Mouse (Mus musculus) forebrain, postnatal 0 days (tissue): ENCODE measurements around the gene Tph1. TPM values are rescaled to one million over a fixed set of nuclear protein-coding genes. Genes with fewer than 3 reads are reported as not detected.
"Not testable (repeated sequence)": the region's sequence is repeated elsewhere in the genome, so short reads cannot be mapped to it uniquely, and the experiment has no call there.

Source experiments
- ATAC-seq: fragments of 200-750 bp; cut with Nextera tagmentation; 2 replicates; pipeline ENCODE4 v1.8.0; 2017; ENCODE audit warnings: mild to moderate bottlenecking, moderate library complexity
- DNase-seq: peaks from one replicate; pipeline ENCODE4 v3.0.0-alpha.2; 2015
- H3K27ac ChIP-seq: fragments of 300-500 bp; sonication (generic); 2 replicates; pipeline ENCODE4 v1.5.1; 2014; ENCODE audit warnings: low read depth, mild to moderate bottlenecking, antibody characterized with exemption, low read length, moderate library complexity, mixed read lengths
- H3K27me3 ChIP-seq: fragments of 300-500 bp; sonication (generic); 2 replicates; pipeline ENCODE4 v1.6.1; 2014; ENCODE audit warnings: mild to moderate bottlenecking, low read length, mixed read lengths; ENCODE audit not compliant: insufficient read depth
- H3K36me3 ChIP-seq: fragments of 300-500 bp; sonication (generic); 2 replicates; pipeline ENCODE4 v1.6.1; 2014; ENCODE audit warnings: mild to moderate bottlenecking, moderate library complexity; ENCODE audit not compliant: insufficient read depth
- H3K4me1 ChIP-seq: fragments of 300-500 bp; sonication (generic); 2 replicates; pipeline ENCODE4 v1.6.1; 2014; ENCODE audit warnings: antibody characterized with exemption; ENCODE audit not compliant: insufficient read depth
- H3K4me2 ChIP-seq: fragments of 300-500 bp; sonication (generic); 2 replicates; pipeline ENCODE4 v1.6.1; 2014; ENCODE audit warnings: low read depth, mild to moderate bottlenecking, moderate library complexity
- H3K4me3 ChIP-seq: fragments of 300-500 bp; sonication (generic); 2 replicates; pipeline ENCODE4 v1.5.1; 2014; ENCODE audit warnings: low read depth, low read length, mixed read lengths
- H3K9ac ChIP-seq: fragments of 300-500 bp; sonication (generic); 2 replicates; pipeline ENCODE4 v1.6.1; 2014; ENCODE audit warnings: mild to moderate bottlenecking
- H3K9me3 ChIP-seq: fragments of 300-500 bp; sonication (generic); 2 replicates; pipeline ENCODE4 v1.6.1; 2016; ENCODE audit warnings: low read length
- CTCF ChIP-seq: sonication (generic); IDR thresholded peaks from 2 replicates; pipeline ENCODE4 v1.5.1; 2016; ENCODE audit warnings: antibody characterized with exemption, control low read depth, low read depth
- WGBS: fragments of 180-500 bp; shearing (Covaris S2); extraction: QIAGEN DNeasy Blood & Tissue Kit; methylation state at CpG from one replicate; pipeline ENCODE4 v1.1.7; 2014; 5-methylcytosine and 5-hydroxymethylcytosine counted together
- polyA plus RNA-seq: library from polyadenylated mRNA; unstranded; fragments of >200 nt; fragmentation: Nextera tagmentation; extraction: Ambion mirVana; gene quantifications from 2 replicates; pipeline ENCODE4 v1.2.1, GENCODE M21; 2015
- total RNA-seq: library from RNA; depleted of rRNA; stranded (reverse); fragments of >200 nt; gene quantifications from 2 replicates; pipeline ENCODE4 v1.2.3, GENCODE M21; 2014

Gene Tph1
- total and polyA plus RNA-seq, 2 experiments from 2014 or later, result 0.99 to 1.3 TPM

GRCm38 (mm10) chr7:46712250-46712649, 39.9 kb upstream of the Tph1 start:
- H3K4me1 ChIP-seq, result peaks cover 7% of the 10 kb centered on the region
- H3K4me3 ChIP-seq, result no peak overlapping the region
- H3K27me3 ChIP-seq, result no peaks in the 10 kb centered on the region
- H3K9me3 ChIP-seq, result no peaks in the 10 kb centered on the region
- no peak overlapping the region for H3K4me2 ChIP-seq
- H3K9ac ChIP-seq, result no peak overlapping the region
- H3K36me3 ChIP-seq, result peaks cover 8% of the 10 kb centered on the region
- ATAC-seq (no peak), DNase-seq (no peak)
- TF ChIP-seq CTCF, result no peak
- whole genome bisulfite sequencing, result 79% methylated on average over 6 of the region's 6 CpGs
- H3K27ac ChIP-seq, result no peak overlapping the region

DNA sequence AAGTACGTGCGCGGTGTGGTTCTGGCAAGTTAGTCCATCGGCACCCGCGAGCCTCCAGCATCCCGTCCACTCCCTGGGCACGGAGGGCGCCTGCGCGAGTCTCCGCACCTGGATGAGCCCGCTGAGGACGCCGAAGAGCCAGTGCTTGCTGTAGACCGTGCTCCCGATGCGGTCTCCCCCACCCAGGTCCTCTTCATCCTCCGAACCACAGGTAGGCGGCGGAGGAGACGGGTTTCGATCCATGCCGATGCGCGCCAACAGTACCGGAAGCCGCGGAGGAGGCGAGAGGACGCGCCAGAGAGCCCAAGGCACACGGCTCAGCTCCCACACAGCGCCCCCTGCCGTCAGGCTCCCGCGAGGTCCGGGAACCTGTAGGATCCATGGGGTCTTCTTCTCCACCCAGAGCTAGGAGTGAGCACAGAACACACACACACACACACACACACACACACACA, 38.1 kb upstream of the Tph1 start, which contains the start of gene Saal1:
Saal1 (minus strand) TSS at position 291 of the 455 bp plus-strand sequence.
- ATAC-seq (peak; percentile 98), DNase-seq (peak; percentile 95)
- peaks cover 7% of the 10 kb centered on the region for H3K4me1 ChIP-seq
- peaks cover 18% of the 10 kb centered on the region for H3K36me3 ChIP-seq
- H3K9ac ChIP-seq, result peak within 1 kb of the TSS; percentile 91
- H3K9me3 ChIP-seq, result no peaks in the 10 kb centered on the region
- no peaks in the 10 kb centered on the region for H3K27me3 ChIP-seq
- peak within 1 kb of the TSS; percentile 88 for H3K27ac ChIP-seq
- peak within 1 kb of the TSS; percentile 47 for H3K4me2 ChIP-seq
- WGBS, result 2% methylated on average over 38 of the region's 38 CpGs
- H3K4me3 ChIP-seq, result peak within 1 kb of the TSS; percentile 80
- TF ChIP-seq CTCF, result peak; percentile 98

- 83% methylated on average over 6 of the region's 6 CpGs for WGBS
- Histone ChIP-seq H3K9me3 (no peaks in the 10 kb centered on the region), H3K4me3 (no peak overlapping the region), H3K27ac (no peak overlapping the region), H3K4me1 (no peaks in the 10 kb centered on the region), H3K9ac (no peak overlapping the region), H3K36me3 (peaks cover 83% of the 10 kb centered on the region), H3K4me2 (no peak overlapping the region), H3K27me3 (no peaks in the 10 kb centered on the region)
- DNase-seq, result no peak
- TF ChIP-seq CTCF, result no peak
- ATAC-seq, result no peak
Measured at GRCm38 (mm10) chr7:46700521-46701025, 28.2 kb upstream of the Tph1 start.

DNA sequence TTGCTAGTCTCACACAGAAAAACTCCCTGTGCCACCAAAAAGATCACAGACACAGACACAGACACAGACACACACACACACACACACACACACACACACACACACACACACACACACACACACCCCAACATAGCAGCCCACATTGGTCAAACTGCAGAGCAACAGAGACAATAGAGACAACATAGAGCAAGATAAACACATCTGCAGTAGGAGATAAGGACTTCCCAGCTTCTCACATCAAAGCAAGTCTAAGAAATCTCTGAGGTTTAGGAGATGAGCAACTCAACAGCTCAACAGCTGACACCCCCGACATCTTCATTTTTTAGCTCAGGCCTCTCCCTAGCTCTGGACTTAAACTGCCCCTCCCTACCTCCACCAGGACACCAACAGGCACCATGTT, 24.4 kb upstream of the Tph1 start:
- H3K36me3 ChIP-seq, result peaks cover 63% of the 10 kb centered on the region
- WGBS, result 96% methylated on average over 1 of the region's 1 CpGs
- no peak overlapping the region for H3K4me2 ChIP-seq

DNA sequence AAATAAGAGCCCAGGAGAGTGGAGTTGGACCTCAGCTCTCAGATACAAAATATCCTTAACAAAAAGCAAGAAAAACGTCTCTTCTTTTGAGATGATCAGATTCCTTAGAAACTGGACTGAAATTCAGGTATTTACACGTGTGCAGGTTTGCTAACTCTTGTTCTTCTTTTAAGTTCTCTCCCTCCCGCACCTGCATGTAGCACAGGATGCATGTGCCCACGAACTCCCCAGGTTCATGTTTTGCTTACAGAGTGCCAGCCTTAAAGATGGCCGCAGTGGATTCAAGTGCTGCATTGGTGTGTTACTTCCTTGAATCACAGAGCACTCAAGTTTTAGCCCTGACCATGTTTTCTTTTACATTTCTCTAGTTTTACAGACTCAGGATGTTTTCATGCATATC, 14.5 kb upstream of the Tph1 start:
- TF ChIP-seq CTCF, result no peak
- WGBS, result 88% methylated on average over 5 of the region's 5 CpGs
- ATAC-seq (no peak), DNase-seq (no peak)
- Histone ChIP-seq H3K27ac (no peak overlapping the region), H3K27me3 (no peaks in the 10 kb centered on the region), H3K36me3 (peaks cover 25% of the 10 kb centered on the region), H3K9me3 (no peaks in the 10 kb centered on the region), H3K9ac (no peak overlapping the region), H3K4me1 (no peaks in the 10 kb centered on the region), H3K4me3 (no peak overlapping the region), H3K4me2 (no peak overlapping the region)

More for the DNA sequence above, 24.4 kb upstream of the Tph1 start:
- ATAC-seq, result no peak
- TF ChIP-seq CTCF, result no peak
- H3K4me3 ChIP-seq, result no peak overlapping the region
- no peaks in the 10 kb centered on the region for H3K27me3 ChIP-seq
- no peak for DNase-seq
- no peak overlapping the region for H3K9ac ChIP-seq
- H3K27ac ChIP-seq, result no peak overlapping the region
- no peaks in the 10 kb centered on the region for H3K4me1 ChIP-seq
- no peaks in the 10 kb centered on the region for H3K9me3 ChIP-seq

DNA sequence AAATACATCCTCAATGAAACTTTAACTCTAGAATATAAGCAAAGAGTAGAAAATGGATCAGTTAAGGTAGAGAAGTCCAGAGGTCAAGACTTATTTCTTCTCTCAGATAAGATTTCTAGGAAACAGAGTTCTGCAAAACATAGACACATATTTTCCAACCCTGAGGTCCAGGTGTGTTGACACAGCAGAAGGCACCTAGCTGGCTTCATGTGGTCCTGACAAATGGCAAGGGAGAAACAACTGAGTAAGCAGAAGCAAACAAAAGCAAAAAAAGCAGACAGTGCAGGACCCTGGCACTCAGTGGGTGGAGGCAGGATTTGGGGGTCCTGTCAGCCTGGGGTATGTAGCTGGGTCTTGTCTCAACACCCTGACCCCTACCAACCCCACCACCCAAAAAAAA, 8.4 kb upstream of the Tph1 start:
- Histone ChIP-seq H3K4me1 (no peaks in the 10 kb centered on the region), H3K36me3 (no peaks in the 10 kb centered on the region), H3K4me3 (no peak overlapping the region), H3K27ac (no peak overlapping the region), H3K9ac (no peak overlapping the region), H3K4me2 (no peak overlapping the region), H3K9me3 (no peaks in the 10 kb centered on the region), H3K27me3 (no peaks in the 10 kb centered on the region)
- ATAC-seq (no peak), DNase-seq (no peak)
- TF ChIP-seq CTCF, result no peak

DNA sequence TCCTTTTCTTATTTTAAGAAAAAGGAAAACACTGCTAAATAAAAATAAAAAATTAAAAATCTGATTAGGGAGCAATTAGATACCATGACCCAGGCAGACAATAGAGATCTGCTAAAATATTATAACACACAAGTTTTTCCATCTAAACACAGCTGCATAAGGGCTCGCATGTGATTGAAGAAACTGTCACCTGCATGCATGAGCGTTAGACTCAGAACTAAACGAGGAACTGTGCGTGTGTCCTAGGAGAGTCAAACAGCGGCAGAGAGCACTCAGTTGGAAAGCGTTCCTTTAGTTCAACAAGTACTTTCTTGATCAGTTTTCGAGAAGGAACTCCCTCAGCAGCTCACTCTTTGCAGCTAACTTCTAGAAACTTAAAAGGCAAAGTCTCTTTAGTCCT, 6.7 kb upstream of the Tph1 start:
- not testable (repeated sequence) for H3K9me3 ChIP-seq, H3K4me2 ChIP-seq, H3K9ac ChIP-seq, H3K36me3 ChIP-seq, H3K27me3 ChIP-seq, ATAC-seq, DNase-seq, H3K27ac ChIP-seq, H3K4me1 ChIP-seq, H3K4me3 ChIP-seq
- 79% methylated on average over 7 of the region's 7 CpGs for WGBS
